Mouse (Mus musculus): ENCODE measurements around the gene Gm44805. TPM values are rescaled to one million over a fixed set of nuclear protein-coding genes. Genes with fewer than 3 reads are reported as not detected.

Gm44805 gene
- polyA plus RNA-seq, 1 experiment, result not detected

GRCm38 (mm10) chr7:19652614-19653013 is 28.6 kb downstream of the Gm44805 start:
- WGBS, result 90% methylated on average over 2 of the region's 2 CpGs
- H3K27ac ChIP-seq (ENCODE audit: insufficient read depth, low read depth, low read length), result no peak overlapping the region
- no peak for TF ChIP-seq CTCF (IDR thresholded peaks at IDR 0.05; ENCODE audit: insufficient read depth, low read depth, low read length)
- no peak for TF ChIP-seq POLR2A (IDR thresholded peaks at IDR 0.05; ENCODE audit: insufficient read depth, low read depth, low read length)
- H3K4me1 ChIP-seq (ENCODE audit: control insufficient read depth, insufficient read depth, low read length), result no peaks in the 10 kb centered on the region
- no peak overlapping the region for H3K4me3 ChIP-seq (ENCODE audit: insufficient read depth, low read depth, low read length)

- no peak overlapping the region for H3K4me3 ChIP-seq (ENCODE audit: insufficient read depth, low read depth, low read length)
- no peak for TF ChIP-seq POLR2A (IDR thresholded peaks at IDR 0.05; ENCODE audit: insufficient read depth, low read depth, low read length)
- no peak for TF ChIP-seq CTCF (IDR thresholded peaks at IDR 0.05; ENCODE audit: insufficient read depth, low read depth, low read length)
- H3K4me1 ChIP-seq (ENCODE audit: control insufficient read depth, insufficient read depth, low read length), result no peaks in the 10 kb centered on the region
- 92% methylated on average over 6 of the region's 6 CpGs for WGBS
- H3K27ac ChIP-seq (ENCODE audit: insufficient read depth, low read depth, low read length), result no peak overlapping the region
Observed at GRCm38 (mm10) chr7:19651063-19651786, 30.0 kb downstream of the Gm44805 start.

- TF ChIP-seq POLR2A (IDR thresholded peaks at IDR 0.05; ENCODE audit: insufficient read depth, low read depth, low read length) (no peak), CTCF (IDR thresholded peaks at IDR 0.05; ENCODE audit: insufficient read depth, low read depth, low read length) (no peak)
- Histone ChIP-seq H3K4me1 (ENCODE audit: control insufficient read depth, insufficient read depth, low read length) (no peaks in the 10 kb centered on the region), H3K4me3 (ENCODE audit: insufficient read depth, low read depth, low read length) (no peak overlapping the region), H3K27ac (ENCODE audit: insufficient read depth, low read depth, low read length) (no peak overlapping the region)
- 69% methylated on average over 4 of the region's 4 CpGs for WGBS
Observed at GRCm38 (mm10) chr7:19641223-19641622, 40.0 kb downstream of the Gm44805 start.

- Histone ChIP-seq H3K4me1 (ENCODE audit: control insufficient read depth, insufficient read depth, low read length) (no peaks in the 10 kb centered on the region), H3K27ac (ENCODE audit: insufficient read depth, low read depth, low read length) (no peak overlapping the region), H3K4me3 (ENCODE audit: insufficient read depth, low read depth, low read length) (no peak overlapping the region)
- 88% methylated on average over 11 of the region's 11 CpGs for WGBS
- no peak for TF ChIP-seq POLR2A (IDR thresholded peaks at IDR 0.05; ENCODE audit: insufficient read depth, low read depth, low read length)
Observed at GRCm38 (mm10) chr7:19635074-19635827, 46.0 kb downstream of the Gm44805 start.

GRCm38 (mm10) chr7:19634591-19634990 is 46.6 kb downstream of the Gm44805 start:
- Histone ChIP-seq H3K4me1 (ENCODE audit: control insufficient read depth, insufficient read depth, low read length) (peaks cover 2% of the 10 kb centered on the region; the same call in 1 of the 2 replicates), H3K4me3 (ENCODE audit: insufficient read depth, low read depth, low read length) (no peak overlapping the region), H3K27ac (ENCODE audit: insufficient read depth, low read depth, low read length) (no peak overlapping the region)
- TF ChIP-seq CTCF (IDR thresholded peaks at IDR 0.05; ENCODE audit: insufficient read depth, low read depth, low read length) (no peak), POLR2A (IDR thresholded peaks at IDR 0.05; ENCODE audit: insufficient read depth, low read depth, low read length) (no peak)
- WGBS, result 92% methylated on average over 2 of the region's 2 CpGs

GRCm38 (mm10) chr7:19633855-19634254 is 47.4 kb downstream of the Gm44805 start:
- WGBS, result 94% methylated on average over 15 of the region's 15 CpGs
- no peak overlapping the region for H3K27ac ChIP-seq (ENCODE audit: insufficient read depth, low read depth, low read length)
- no peak overlapping the region for H3K4me3 ChIP-seq (ENCODE audit: insufficient read depth, low read depth, low read length)
- peaks cover 4% of the 10 kb centered on the region; the same call in 1 of the 2 replicates for H3K4me1 ChIP-seq (ENCODE audit: control insufficient read depth, insufficient read depth, low read length)
- TF ChIP-seq CTCF (IDR thresholded peaks at IDR 0.05; ENCODE audit: insufficient read depth, low read depth, low read length) (no peak), POLR2A (IDR thresholded peaks at IDR 0.05; ENCODE audit: insufficient read depth, low read depth, low read length) (no peak)

- H3K27ac ChIP-seq (ENCODE audit: insufficient read depth, low read depth, low read length), result no peak overlapping the region
- TF ChIP-seq CTCF (IDR thresholded peaks at IDR 0.05; ENCODE audit: insufficient read depth, low read depth, low read length) (no peak), POLR2A (IDR thresholded peaks at IDR 0.05; ENCODE audit: insufficient read depth, low read depth, low read length) (no peak)
- H3K4me1 ChIP-seq (ENCODE audit: control insufficient read depth, insufficient read depth, low read length), result peaks cover 8% of the 10 kb centered on the region
- H3K4me3 ChIP-seq (ENCODE audit: insufficient read depth, low read depth, low read length), result no peak overlapping the region
- 92% methylated on average over 17 of the region's 17 CpGs for WGBS
Observed at GRCm38 (mm10) chr7:19633197-19633596, 48.0 kb downstream of the Gm44805 start.

- Histone ChIP-seq H3K4me1 (ENCODE audit: control insufficient read depth, insufficient read depth, low read length) (peaks cover 10% of the 10 kb centered on the region), H3K27ac (ENCODE audit: insufficient read depth, low read depth, low read length) (no peak overlapping the region), H3K4me3 (ENCODE audit: insufficient read depth, low read depth, low read length) (no peak overlapping the region)
- TF ChIP-seq POLR2A (IDR thresholded peaks at IDR 0.05; ENCODE audit: insufficient read depth, low read depth, low read length), result no peak
- TF ChIP-seq CTCF (IDR thresholded peaks at IDR 0.05; ENCODE audit: insufficient read depth, low read depth, low read length), result no peak
Observed at GRCm38 (mm10) chr7:19632720-19633119, 48.5 kb downstream of the Gm44805 start.

GRCm38 (mm10) chr7:19632275-19632674 is 48.9 kb downstream of the Gm44805 start:
- TF ChIP-seq POLR2A (IDR thresholded peaks at IDR 0.05; ENCODE audit: insufficient read depth, low read depth, low read length), result no peak
- TF ChIP-seq CTCF (IDR thresholded peaks at IDR 0.05; ENCODE audit: insufficient read depth, low read depth, low read length), result no peak
- Histone ChIP-seq H3K4me1 (ENCODE audit: control insufficient read depth, insufficient read depth, low read length) (peaks cover 10% of the 10 kb centered on the region), H3K27ac (ENCODE audit: insufficient read depth, low read depth, low read length) (no peak overlapping the region), H3K4me3 (ENCODE audit: insufficient read depth, low read depth, low read length) (no peak overlapping the region)

Data from olfactory bulb, adult 2 months (tissue).